Mouse (Mus musculus): ENCODE data around the gene Mfap5.
"Not testable (repeated sequence)": the region's sequence is repeated elsewhere in the genome, so short reads cannot be mapped to it uniquely, and the experiment has no call there.

The Mfap5 gene

DNA sequence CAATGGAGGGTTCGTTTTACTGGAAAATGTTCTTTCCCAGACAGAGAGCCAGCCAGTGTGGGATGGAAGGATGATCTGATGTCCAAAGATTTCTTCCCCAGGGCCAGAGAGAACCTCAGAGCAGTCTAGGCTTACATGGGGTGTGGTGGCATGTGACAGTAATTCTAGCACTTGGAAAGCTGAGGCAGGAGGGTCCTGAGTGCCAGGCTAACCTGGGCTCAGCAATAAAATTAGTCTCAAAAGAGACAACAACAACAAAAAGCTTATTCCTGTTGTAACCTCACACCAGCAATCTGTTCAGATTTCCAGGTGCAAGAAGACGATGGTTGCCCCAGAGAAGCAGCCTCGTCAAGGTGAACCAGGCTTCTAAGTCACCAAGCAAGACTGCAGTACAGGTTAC, at the start of gene Mfap5:
TSS of gene Mfap5 (plus strand) at position 301 of the 400 bp plus-strand sequence.
- no peak for DNase-seq (ENCODE audit: low spot score)

DNA sequence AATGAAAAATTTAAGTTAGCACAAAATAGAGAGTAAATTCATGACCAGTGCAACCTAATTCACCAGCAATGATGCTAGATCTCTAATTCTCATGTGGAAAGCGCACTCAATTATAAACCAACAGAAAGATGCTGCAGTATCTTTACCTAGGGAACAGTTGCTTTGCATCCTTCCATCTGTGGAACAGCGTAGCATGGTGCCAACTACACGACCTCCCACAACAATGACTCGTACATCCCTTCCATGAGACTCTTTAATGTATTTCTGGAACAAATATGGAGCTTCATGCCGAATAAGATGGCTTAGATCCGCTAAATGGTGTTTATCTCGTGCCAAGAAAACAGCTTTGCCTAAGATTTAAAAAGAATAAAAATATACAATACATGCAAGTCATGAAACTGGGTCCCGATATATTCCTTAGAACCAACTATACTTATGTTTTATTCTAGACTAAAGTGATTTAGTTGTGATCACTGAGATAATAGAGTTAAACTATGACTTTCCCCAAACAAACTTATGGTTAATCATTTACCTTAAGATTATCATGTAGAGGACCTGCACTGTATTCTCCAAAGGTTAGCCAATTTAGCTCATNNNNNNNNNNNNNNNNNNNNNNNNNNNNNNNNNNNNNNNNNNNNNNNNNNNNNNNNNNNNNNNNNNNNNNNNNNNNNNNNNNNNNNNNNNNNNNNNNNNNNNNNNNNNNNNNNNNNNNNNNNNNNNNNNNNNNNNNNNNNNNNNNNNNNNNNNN, 46.5 kb upstream of the Mfap5 start:
- DNase-seq (ENCODE audit: low spot score), result no peak

DNA sequence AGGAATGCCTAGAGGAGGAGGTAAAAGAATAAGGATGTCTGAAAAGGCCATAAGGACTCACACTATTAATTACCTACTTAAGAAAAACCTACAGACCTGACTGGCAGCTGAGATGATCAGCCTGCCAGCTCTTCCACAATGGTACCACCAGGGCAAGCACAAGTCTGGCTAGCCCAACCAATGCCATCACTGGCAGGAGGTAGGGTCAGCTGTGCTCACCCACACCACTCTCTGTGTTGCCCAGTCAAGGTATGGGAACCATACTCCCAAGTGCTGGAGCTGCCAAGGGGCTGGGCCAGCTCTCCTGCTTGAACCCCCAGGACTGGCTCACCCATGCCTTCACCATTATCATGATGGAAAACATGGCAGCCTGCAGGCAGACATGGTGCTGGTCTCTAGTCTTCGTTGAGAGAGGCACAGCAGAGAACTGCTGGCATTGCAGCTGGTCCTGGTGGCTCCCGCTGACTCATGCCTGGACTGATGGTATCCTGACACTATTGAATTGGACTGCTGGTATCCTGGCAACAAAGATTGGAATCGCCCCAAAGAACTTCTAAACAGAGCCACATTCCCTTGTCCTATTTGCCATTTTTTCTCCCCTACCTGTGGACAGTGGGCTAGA, 39.4 kb upstream of the Mfap5 start:
- DNase-seq (ENCODE audit: low spot score), result no peak

DNA sequence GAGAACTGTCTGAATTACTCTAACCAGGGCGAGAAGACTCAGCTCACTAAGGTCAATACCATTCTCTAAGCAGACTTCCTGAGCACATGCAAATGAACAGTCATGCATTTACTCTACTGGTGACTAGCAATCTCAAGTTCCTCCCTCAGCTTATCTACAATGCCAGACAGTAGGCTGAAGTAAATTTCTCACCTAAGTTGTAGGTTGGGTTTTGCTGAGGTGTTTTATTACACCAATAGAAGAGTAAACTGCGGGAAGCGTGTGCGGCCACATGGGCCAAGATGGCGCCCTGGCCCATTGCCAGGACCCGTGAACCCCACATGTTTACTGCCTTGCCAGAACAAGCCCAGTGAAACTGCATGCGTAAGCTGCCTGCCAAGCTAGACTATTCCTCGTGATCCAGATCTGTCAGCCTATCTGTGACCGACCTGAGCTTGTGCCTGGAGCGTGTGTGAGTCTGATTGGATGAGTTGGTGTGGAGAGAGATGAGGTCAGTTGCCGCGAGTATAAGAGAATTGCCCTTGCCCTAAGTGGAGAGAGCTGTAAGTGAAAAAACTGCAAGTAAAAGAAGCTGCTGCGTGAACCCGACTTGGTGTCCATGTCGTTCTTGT, 36.5 kb upstream of the Mfap5 start:
- no peak for DNase-seq (ENCODE audit: low spot score)

DNA sequence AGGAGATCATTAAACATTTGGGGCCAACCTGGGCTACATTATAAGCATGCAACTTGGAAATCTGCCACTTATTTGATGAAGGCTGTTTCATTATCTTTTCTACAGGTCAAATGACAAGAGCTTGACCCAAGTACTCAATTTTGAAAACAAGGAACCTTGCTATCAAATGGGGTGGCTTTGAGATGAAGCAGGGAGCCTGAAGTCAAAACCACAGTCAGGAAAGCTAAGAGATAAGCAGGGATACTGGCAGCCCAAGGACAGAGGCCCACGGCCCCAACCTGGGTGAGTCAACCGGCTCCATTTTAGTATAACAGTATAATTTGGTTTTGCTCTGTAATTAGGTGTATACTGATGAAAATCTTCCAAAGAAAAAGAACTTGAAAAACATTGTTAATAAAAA, 35.4 kb upstream of the Mfap5 start:
- DNase-seq (ENCODE audit: low spot score), result no peak

DNA sequence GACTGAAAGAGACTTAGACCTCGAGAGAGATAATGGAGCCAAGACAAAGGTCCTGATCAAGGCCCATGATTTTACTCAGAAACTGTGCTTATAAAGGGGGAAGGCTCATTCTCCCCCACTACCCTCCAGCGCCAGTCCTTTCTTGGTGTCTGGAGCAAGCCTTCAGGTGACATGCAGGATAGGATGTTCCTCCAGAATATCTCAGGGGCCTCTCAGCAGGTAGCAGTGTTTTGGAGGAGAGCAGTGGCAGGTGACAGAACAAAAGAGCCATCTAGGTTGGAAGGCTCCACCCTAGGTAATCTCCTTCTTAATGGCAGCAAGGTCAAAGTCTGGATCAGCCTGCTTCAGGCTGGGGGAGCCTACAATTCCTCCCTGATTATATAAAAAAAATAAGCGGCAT, 34.2 kb upstream of the Mfap5 start:
- DNase-seq (ENCODE audit: low spot score), result not testable (repeated sequence)

DNA sequence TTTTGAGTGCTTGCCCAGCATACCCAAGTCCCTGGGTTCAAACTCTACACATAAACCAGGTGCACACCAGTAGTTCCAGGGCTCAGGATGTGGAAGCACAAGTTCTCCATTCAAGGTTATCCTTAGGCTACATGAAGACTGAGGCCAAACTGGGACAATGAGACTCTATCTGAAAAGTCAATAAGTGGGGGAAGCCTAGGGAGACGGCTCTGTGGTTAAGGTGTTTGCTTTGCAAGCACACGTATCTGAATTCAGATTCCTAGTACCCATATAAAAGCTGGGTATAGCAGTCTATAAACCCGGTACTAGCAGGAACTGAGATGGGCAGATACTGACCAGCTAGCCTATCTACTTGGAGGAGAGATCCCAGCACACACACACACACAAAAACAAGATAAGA, 27.6 kb upstream of the Mfap5 start:
- no peak for DNase-seq (ENCODE audit: low spot score)

DNA sequence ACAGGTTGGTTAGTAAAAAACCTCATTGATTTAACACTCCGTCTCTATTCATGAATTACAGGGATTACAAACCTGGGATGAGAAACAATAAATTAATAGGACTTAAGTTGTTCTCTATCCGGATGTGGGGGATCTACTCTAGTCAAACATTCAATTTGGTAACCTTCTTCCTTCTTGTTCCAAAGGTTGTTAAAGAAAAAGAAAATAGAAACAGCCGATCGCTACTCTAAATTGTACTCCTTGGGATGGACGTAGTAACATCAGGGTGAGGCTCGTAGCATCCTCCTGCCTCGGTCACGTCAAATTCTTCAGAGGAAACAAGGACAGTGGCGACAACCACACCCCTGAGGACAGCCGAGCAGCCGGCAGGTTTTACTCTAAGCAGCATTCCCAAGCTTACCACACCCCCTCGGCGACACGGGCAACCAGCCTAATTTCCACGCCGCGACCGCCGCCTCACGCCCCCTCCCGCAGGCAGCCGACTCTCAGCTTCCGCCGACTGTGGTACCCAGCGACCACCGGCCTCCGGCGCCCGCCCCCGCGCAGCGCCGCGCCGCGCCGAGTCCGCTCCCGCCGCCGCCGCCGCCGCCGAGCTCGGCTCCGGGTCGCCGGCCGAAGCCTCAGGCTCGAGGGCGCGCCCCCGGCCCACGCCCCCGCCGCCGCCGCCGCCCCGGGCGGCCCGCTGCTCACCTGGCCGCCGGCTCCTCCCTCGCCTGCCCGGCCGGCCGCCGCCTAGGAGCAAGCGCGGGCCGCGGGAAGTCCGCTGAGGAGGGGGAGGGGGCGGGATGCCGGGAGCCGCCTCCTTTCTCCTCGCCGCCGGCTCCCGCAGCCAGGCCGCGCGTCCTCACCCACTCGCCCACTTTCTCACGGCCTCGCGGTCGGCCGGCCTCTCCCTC, 20.0 kb upstream of the Mfap5 start:
- no peak for DNase-seq (ENCODE audit: low spot score)

DNA sequence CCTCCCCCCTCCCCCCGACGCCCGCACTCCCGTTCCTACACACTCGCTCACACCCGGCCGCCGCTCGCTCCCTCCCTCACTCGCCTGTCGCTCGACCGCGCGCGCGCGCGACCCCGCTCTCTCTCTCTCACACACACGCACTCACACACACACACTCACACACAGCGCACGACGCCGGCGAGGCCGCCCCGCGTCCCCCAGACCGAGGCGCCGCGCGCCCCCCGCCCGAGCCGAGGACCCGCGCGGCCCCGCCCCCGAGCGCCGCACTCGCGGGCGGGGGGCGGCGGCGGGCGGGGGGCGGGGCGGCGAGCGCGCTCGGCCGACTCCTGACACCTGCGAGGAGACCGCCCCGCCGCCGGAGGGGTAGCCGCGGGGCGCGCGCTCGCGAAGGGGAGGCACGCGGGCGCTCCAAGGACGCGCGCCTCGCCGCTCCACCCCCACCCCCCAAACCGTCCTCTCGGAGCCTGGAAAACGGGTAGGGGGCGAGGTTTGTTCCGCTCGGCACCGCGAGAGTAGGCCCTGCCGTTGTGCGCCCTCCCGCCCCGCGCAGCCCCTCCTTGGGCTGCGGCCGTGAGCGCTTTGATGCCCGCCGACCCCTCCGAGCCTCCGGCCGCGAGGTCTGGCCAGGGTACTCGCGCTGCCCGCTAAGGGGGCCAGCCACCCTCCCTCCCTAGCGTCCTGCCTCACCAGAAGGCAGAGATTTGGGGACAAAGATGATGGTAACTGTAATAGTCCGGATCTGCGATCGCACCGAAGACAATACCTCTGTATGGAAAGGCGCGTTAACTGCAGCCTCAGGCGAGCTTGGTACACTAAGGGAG, 19.1 kb upstream of the Mfap5 start:
- DNase-seq (ENCODE audit: low spot score), result no peak

DNA sequence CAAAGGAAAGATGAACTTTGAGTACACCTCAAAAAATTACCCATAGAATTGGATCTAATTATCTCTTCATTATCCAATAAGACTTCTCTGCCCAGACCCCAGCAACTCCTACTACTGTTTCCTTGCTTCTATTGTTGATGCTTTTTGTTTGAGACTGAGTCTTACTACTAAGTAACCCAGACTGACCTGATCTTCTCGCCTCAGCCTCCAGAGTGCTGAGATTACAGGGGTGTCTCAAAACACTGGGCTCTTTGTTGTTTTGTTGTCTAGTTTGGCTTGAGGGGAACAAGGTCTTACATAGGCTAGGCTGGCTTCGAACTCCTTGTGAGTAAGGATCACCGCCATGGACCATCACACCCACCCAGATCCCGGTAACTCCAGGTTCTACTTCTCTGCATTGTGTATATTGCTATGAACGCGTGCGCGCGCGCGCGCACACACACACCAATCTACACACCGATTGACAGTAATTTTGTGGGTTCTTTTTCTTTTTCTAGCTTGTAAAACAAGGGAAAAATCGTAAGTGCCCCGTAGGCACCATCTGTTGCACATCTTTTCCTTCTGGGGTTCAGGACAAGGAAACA, 14.6 kb upstream of the Mfap5 start:
- no peak for DNase-seq (ENCODE audit: low spot score)

DNA sequence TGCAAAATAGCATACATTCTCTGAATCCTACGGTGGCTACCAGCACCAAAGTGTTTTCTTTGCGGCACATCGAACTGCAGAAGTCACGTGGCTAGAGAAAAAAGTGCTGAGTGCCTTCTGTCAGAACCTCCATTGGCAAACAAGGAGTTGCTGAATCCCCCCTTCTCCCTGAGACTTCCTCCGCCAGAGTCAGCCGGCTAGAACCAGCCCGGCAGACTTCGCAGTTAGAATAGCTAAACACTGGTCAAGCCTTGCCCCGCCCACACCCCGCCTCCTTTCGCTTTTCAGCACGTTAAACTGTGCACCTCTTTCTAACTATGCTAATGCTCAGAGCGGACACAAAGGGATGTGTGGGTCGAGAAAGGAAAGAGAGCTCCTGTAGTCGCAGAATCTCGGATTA, 14.1 kb upstream of the Mfap5 start:
- no peak for DNase-seq (ENCODE audit: low spot score)

DNA sequence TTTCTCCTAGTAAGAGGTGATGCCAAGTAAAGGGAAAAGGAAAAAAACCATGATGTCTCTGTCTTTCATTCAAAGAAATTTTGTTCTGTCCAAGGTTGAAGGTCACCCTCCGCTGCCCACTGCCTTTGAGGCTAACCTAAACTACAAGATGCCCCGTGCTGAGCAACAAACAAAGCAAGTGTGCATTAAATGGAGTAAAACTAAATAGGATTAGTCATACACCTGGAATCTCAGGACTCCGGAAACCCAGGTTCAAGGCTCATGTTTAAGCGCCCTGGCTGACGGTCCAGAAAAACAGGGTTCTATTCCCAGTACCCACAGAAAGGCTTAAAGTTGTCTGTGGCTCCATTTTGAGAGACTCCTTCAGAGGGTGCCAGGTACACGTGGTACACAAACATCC, 13.2 kb upstream of the Mfap5 start:
- no peak for DNase-seq (ENCODE audit: low spot score)

DNA sequence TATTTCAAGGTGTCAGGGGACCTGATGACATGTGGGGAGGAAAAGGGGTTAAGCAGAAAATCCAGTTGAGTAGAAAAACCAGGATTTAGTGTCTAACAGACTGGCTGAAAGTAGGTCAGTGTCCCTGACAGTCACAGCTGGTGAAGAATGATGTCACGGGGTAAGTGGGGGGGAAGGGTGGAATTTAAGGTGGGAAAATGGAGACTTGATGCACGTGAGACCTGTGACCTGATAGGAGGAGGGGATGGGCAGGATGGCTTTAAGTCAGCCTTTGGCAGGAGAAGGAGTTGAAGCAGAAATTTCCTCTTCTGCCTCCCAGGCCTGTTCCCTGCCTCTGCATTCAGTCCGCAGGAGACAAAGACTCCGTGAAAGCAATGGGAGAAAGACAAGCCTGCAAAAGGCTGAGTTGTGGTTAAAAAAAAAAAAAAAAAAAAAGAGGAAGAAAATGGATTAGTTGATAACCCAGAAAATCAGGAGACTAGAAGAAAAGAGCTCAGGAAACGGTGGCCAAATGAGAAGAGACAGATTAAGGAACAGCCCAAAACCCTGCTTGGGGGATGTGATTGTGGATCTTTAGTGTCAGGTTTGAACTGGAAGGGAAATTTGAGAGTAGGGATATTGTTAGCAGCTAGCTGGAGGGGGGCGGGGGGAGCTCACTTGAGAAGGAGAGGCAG, 11.7 kb upstream of the Mfap5 start:
- no peak for DNase-seq (ENCODE audit: low spot score)

DNA sequence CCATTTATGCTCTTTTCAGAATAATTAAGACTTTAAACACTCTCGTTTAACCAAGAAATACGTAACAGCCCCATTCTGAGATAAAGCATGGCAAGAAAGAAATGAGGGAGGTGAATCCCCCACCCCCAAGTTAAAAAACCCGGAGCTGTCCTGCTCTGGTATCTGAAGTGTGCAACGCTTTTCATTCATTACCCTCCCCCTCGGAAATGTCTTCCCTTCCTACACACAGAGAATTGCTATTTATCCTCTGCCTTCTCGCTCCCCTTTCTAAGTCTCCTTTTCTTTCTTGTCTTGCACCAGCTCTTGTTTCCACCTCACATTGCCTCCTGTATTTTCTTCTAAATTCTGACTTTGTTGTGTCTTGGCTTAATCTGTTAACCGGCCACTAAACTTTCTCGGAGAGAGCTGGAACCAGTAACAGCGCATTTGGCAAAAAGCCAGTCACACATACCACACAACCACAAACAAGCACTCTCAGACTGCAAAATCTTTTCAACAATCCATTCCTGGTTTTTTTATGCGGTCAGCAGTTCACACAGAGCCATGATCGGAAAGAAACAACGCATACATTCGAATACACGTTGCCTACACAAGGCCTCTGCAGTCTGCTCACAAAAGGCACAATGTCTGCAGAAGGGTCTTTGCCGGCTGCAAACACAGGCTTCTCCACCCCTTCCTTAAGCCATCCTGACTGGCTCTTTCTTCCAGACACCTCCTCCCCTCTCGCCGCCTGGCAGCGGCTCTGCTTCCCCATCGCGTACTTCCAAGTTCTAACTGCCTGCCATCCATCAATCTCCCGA, 10.4 kb upstream of the Mfap5 start:
- DNase-seq (ENCODE audit: low spot score), result no peak

DNA sequence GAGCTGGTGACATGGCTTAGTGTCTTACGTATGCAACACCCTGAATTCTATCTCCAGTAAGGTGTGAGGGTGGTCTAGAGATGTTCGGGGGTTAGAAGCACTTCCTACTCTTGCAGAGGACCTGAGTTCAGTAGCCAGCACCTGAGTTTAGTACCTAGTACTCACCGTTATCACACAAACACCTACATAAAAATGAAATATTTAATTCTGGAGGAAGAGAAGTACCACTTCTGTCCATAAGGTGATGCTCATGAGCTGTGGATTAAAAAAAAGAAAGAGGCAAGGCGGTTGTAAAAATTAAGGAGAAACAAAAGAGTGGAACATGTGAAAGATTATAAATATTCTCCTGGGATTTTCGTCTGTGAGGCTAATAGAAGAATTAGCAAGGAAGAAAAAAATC, 9.1 kb upstream of the Mfap5 start:
- DNase-seq (ENCODE audit: low spot score), result peak; percentile 26

DNA sequence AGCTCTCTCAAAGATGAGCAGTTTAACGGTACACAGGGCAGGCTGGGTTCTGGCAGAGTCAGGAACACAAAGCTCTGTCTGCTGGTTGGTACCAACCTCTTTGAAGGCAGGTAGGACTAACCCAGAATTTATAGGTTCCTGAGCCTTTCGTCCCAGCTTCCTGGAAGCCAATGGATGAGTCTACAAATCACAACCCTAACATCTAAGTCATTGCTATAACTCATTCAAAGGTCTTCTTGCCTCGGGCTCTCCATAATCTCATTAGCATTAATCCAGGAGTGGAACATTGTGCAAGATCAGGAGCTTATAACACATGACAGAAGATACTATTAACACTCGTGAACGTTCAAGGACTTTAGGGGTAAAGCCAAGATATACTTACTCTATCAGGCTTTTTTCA, 7.0 kb upstream of the Mfap5 start, which contains the start of gene Rimklb:
TSS of gene Rimklb (minus strand) at position 101 of the 400 bp plus-strand sequence.
- DNase-seq (ENCODE audit: low spot score), result no peak

DNA sequence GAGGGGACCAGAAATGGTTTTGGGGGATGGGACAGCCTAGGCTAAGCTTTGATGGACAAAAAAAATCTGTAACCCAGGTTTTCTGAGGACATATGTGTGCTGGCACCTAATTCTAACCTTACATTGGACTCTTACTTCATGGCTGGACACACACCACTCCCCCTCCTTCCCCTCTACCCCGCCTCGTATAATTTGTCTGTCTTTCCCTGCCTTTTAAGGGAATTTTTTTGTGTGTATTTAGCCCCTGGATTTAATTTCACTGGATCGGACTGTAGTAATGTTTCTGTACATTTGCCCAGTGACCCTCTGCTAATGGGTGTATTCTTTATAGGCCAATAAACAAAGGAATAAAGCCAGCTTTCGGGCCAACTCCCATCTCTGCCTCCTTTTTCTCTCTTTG, 604 bp upstream of the Mfap5 start:
- no peak for DNase-seq (ENCODE audit: low spot score)

DNA sequence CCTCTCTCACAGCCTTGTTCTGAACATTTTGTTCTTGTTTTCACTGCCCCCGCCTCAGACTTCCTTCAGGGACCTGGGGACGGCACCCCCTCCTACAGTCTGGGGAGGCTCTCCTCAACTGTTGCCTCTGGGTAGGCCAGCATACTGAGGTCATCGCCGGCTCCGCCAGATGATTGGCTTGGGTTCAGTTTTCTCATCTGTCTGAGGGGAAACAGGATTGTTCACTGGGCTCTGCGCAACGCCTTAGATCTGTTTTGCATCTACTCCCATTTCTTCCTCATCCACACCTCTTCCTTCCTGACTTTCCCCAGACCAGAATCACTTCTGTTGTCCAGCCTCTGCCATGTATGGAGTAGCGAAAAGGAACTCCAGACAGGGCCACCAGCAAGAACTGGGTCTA, 2.8 kb downstream of the Mfap5 start:
- no peak for DNase-seq (ENCODE audit: low spot score)

Measured in c-Kit-positive CD71-positive TER-119-positive erythroid progenitor cells, embryonic 14.5 days (primary cell).